Mouse (Mus musculus) ovary, postnatal 14 days (tissue): ENCODE measurements around the gene Gsdma2.
A peak's percentile ranks its signal among the peaks of the same experiment; 100 is the strongest.
"Not testable (repeated sequence)": the region's sequence is repeated elsewhere in the genome, so short reads cannot be mapped to it uniquely, and the experiment has no call there.

Experiments
- DNase-seq: peaks from one replicate; pipeline ENCODE4 v3.0.0; 2022; ENCODE audit warnings: low spot score

Gsdma2 gene

DNA sequence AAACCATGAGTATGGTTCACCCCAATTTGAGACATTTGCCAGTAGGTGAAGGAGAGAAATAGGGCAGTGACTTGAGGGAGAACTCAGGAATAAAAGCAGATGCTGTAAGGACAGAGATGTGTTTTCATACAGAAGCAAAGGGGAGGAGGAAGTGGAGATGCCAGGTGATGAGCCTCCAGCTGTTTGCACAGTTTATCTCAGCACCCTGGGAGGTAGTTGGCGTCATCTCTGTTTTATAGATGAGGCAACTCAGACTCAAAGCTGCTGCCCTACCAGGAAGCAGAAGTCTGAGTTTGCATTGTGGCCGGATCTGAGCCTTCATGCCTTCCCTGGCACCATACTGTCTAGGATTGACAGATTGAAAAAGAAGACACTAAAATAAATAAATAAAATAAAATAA lies 22.4 kb downstream of the Gsdma2 start:
- DNase-seq = no peak

DNA sequence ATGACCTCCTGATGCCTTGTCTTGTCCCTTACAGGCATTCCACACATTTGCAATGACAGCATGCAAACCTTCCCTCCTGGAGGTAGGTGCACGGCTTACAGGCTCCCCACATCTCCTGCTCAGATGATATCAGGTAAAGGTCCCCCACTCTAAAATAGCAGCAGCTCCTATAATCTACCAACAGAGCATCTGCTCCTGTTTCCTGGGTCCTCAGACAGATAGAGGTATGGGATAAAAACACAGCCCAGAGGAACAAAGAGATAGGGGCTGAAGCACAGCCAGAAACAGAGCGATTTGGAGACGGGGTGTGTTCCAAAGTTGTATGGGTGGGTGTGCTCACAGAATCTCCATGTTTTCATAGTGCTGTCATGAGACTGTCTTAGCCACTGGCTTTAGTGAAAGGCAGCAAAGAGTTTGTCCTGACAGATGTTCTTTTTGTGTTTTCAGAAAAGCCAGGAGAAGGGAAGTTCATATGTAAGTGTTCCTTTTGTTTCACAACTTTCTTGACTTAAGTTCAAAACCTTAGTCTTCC lies 24.8 kb downstream of the Gsdma2 start:
- no peak for DNase-seq

DNA sequence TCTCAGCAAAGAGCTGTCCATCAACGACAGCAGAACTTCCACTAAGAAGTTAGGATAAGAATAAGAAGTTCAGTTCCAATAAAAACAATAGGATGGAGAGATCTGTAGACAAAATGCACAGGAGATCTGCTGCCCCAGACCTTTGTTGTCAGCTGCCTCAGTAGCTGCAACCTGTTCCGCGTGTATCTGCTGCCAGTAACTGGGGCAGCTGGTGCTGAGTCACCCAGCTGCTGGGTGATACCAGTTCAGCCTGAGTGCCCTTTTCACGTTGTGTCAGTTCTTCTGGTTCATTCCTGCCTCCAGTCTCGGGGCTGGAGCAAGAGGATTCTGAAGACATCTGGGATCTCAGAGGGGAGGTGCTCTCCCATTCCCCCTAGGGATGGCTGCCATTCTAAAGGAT lies 25.3 kb downstream of the Gsdma2 start:
- DNase-seq = no peak

DNA sequence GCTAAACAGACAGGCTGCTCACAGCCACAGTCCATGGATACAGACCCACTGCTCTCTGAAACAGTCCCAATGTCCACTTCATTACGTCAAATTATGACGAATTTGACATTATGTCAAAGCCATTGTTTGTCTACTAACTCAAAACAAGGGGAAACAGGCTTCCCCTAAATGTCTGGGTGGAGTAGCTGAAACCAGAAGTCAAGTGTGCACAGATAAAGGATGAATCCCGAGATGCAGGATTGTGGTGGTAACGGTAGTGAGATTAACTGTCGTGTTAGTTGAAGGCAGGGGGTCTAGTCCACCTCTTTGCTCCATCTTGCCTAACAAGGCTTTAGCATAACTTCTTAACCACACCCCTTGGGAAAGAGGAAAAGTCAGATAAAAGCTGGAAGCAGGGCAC lies 25.9 kb downstream of the Gsdma2 start:
- DNase-seq = no peak

DNA sequence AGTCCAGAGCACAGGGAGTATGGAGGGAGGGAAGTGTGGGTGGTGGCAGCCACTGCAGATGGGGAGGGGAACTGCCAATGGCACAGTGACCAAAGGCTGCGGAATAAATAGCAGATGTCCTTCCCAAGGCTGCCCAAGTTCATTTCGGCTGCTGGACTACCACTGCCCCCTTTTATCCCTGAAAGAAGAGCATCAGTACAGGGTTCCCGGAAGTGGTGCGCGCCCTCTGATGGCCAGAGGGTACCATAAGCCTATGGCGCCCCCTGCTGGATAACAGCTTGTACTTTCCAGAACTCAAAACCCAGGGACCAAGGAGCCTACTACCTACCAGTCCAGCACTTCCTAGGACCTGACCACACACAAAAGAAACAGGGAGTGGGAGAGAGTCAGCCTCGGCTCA lies 26.6 kb downstream of the Gsdma2 start:
- peak; percentile 49 for DNase-seq

DNA sequence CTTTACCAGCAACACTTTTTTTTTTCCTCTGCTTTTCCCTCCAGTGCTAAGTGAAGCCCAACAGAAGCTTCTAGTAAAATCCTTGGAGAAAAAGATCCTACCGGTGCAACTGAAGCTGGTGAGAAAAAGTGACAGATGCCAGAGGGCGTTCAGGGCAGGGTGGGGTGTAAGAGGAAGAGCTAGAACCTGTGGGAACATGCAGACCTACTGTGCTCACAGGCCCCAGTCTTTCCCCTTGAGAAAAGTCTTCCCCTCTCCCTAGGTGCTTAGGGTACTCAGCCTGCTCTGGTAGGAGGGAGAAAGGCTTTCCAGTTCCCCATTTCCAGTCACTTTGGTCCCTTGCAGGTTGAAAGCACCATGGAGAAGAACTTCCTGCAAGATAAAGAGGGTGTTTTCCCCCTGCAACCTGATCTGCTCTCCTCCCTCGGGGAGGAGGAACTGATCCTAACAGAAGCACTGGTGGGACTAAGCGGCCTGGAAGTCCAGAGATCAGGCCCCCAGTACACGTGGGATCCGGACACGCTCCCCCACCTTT lies 29.3 kb downstream of the Gsdma2 start:
- no peak for DNase-seq

DNA sequence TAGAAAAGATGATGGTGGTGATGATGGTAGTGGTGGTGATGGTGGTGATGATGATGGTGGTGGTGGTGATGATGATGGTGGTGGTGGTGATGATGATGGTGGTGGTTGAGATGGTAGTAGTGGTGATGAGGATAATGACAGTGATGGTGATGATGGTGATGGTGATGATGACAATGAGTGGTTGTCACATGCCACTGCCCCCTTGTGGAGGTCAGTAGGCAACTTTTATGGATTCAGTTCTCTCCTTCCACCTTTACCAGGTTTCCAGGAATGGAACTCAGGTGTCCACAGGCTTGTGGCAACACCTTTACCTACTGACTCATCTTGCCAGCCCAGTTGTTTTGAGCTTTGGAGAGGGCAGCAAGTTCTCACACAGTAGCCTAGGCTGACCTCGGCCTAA lies 33.5 kb downstream of the Gsdma2 start:
- no peak for DNase-seq

DNA sequence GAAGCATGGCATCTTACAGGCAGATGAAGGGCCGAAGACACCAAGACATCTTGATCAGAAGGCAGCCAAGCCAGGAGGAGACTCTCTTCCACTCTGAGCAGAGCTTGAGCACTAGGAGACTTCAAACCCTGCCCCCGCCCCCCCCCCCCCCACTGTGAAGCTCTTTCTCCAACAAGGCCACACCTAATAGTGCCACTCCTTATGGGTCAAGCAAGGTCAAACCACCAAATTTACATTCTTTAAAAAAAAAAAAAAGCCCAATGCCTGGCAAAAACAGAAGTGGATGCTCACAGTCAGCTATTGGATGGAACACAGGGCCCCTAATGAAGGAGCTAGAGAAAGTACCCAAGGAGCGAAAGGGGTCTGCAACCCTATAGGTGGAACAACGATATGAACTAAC lies 34.0 kb downstream of the Gsdma2 start:
- DNase-seq = not testable (repeated sequence)

DNA sequence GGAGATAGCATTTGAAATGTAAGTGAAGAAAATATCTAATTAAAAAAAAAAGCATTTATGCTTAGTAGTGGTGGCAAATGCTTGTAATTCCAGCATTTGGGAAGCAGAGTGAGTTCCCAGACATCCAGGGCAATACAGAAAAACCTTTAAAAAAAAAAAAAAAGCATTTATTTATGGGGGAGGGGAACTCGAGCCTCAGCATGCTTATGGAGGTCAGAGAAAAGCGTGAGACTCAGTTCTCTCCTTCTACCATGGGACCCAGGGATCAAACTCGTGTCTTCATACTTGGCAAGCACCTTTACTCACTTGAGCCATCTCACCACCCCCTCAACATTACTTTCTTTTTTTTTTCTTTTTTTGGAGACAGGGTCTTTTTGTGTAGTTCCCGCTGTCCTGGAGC lies 34.6 kb downstream of the Gsdma2 start:
- no peak for DNase-seq

DNA sequence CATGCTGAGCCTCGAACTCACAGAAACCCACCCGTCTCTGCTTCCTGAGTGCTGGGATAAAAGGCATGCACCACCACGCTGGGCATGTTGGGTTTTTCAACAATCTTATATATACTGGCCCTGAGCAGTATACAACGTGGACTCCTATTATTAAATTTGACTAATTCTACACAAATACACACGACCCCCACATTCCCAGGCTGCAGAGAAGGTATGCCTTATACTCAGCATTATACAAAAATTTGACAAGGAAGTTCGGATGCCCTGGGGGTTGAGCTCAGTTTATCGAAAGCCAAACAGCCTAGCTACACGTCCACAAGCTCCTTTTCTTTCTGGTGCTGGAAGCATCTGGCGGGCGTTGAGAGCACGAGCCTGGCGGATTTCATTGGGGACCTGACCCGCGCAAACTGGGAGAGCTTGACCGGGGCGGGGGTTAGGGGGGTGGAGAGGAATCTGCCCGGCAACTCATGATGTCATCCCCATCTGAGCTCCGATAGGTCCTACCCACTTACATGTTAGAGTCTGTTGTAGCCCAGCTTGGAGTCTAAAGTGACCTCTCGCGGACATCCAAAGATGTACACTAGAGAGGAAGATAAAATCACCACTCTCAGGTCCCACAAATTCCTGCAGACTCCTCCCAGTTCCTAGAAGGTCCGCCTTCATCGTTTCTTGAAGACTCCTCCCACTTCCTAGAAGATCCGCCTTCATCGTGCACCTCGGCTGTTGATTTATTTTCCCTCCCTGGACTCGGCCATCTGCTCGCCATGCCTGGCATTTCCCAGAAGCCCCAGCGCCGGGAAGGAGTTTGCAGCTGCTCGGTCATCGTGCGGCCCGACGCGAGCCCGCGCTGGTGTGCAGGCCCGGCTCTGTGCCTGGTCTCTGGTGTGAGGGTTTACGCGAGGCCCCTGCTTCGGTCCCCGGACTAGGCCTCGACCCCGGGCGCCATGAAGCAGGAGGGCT lies 35.5 kb downstream of the Gsdma2 start, which contains the start of gene Psmd3:
Gene Psmd3, plus strand, starts transcription at position 769 of the 960 bp plus-strand sequence.
- peak; percentile 98 for DNase-seq

DNA sequence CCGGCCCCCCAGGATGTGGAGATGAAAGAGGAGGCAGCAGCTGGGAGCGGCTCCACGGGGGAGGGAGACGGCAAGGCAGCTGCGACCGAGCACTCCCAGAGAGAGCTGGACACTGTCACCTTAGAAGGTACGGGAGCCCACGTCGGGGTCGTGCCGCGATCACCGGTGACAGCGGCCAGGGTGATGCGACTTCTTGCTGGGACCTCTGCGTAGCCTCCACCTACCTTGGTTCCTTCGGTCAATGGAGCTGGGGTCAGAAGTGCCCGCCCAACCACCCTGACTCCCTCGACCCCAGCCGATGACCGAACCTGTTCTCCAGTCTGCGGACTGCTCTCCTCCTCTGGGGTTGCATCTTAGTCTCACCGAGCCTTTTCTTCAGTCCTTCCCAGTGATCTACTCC lies 36.3 kb downstream of the Gsdma2 start:
- no peak for DNase-seq

DNA sequence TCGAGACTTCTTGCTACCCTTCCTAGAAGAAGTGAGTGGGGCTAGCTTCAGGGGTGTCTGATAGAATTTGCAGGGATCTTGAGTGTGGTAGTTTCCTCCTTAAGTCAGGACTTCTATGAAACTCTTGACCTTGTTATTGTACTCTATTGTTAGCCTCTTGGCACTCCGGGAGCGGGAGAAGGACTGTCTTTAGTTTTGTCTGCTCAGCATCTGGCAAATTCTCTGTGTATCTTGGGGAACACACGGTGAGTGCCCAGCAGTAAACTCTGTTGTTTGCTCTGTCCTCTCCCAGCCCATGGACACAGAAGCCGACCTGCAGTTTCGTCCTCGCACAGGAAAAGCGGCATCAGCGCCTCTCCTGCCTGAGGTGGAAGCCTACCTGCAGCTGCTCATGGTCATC lies 39.1 kb downstream of the Gsdma2 start:
- no peak for DNase-seq

DNA sequence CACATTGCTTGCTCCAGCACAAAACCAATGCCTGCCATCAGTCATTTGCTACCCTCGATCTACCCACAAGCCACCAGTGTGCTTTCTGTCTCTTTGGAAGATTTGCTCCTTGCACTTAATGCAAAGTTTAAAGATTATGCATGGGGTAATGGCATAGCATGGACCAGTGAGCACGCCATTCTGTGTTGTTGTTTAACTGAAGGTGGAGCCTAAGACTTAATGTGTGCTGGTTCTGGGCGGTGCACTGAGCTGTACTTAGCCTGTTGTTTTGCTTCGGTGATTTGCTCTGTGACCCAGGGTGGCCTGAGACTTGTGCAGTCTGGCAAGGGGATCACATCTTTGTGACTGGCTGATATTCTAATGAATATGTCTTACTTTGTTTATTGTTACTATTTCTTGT lies 40.4 kb downstream of the Gsdma2 start:
- DNase-seq = no peak

DNA sequence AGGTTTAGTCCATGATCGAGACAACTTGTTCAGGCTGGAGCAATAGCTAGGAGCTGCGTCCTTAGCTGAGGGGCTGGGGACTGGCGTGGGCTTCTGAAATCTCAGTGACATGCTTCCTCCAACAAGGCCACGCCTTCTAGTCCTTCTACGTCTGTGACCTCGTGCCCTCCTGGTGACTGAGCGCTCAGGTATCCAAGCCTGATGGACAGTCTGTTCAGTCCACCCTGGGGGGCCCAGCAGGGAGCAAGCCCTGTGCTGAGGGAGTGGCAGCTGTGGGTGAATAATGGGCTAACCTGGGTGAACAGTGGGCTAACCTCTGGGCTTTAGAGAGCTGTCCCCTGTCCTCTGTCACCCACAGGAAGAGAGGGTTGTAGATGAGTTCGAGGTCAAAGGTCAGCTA lies 41.5 kb downstream of the Gsdma2 start:
- DNase-seq = no peak

DNA sequence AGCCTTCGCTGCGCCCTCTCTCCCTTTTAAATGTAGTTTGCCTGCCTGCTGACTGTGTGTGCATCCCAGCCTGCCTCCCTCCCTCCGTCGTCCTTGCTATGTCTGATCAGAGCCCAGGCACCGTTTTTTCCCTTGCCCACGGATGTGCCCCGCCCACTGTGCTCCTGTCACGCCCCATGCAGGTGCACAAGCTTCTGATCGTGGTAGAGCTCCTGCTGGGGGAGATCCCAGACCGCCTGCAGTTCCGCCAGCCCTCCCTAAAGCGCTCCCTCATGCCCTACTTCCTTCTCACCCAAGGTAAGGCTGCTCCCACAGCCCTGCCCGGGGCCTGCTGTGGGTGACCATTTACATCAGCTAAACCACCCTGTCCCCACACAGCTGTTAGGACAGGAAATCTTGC lies 46.6 kb downstream of the Gsdma2 start:
- DNase-seq = no peak

DNA sequence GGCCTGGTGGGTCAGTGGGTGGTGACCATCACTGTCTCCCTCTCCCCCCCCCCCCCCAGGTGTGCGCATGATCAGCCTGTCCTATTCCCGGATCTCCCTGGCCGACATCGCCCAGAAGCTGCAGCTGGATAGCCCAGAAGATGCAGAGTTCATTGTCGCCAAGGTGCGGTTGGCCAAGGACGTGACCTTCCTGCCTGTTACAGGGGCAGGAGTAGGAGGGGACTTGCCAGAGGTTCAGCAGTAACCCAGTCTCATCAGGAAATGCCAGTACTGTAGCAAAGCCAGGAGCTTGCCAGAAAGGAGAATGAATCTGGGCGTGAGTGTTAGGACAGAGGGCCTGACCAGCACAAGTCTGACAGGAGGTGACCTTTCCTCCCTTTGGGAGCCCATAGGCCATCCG lies 47.2 kb downstream of the Gsdma2 start:
- no peak for DNase-seq

DNA sequence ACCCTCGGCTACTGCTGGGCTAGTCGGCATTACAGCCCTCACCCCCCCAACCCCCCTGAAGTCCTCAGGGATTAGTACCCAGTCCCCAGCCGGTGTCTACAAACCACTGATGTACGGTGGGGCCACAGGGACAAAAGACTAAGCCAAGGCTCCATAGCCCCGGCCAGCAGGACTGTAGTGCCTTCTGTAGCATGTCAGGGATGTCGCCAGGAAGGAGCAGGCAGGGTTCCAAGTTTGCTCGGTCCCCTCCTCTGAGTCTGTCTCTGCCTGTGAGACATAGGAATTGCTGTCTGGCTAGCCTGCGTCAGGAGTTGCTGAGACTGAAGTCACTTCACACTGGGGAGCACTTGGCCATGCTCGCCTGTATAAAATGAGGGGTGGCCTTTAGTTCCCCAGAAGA lies 47.7 kb downstream of the Gsdma2 start:
- DNase-seq = no peak

DNA sequence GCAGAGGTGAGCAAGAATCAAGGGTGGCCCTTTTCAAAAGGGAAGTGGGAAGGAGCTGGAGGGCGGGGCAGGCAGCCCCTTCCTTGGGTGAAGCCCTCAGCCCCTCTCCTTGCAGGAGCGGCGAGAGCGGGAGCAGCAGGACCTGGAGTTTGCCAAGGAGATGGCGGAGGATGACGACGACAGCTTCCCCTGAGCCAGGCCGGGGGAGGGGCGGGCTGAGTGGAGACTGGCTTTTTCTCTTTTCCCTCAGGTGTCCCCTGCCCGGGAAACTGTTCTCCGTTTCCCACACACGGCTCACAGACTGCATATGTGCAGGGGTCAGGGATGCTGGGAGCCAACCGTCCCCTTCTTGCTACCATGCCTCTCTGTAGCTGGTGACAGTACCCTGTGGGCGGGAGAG lies 48.8 kb downstream of the Gsdma2 start:
- no peak for DNase-seq

DNA sequence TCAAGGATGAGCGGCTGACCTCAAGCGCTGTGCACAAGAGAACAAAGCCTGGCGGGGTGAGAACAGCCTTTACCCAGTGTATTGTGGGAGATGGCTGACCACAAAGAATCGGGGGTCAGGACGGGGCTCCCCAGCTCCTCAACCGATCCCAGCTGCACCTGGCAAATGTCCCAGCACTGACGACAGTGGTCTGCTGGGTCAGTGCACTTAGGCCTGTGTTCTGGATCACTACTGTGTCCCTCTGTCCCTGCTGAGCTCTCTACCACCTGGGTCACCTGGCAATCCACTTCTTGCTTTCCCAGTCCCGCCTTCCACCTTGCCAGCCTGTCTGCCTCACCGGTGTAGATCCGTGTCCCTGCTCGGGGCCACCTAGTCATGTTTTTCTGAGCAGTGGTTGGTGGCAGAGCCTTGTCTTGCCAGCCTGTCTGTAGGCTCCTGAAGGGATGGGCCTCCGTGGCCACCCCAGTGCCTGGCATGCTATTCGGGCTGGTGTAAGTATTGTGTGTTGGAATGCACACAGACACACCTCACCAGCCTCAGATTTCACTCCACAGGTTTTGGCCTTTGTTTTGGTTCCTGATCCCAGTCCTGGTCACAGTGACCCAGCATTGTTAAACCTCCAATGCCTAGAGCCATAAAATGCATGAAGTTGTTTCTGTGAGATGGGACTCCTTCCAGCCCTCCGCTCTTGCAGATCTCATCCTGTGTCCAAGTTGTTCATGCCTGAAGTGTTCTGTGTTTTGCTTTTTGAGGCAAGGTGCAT lies 50.1 kb downstream of the Gsdma2 start:
- DNase-seq = no peak

DNA sequence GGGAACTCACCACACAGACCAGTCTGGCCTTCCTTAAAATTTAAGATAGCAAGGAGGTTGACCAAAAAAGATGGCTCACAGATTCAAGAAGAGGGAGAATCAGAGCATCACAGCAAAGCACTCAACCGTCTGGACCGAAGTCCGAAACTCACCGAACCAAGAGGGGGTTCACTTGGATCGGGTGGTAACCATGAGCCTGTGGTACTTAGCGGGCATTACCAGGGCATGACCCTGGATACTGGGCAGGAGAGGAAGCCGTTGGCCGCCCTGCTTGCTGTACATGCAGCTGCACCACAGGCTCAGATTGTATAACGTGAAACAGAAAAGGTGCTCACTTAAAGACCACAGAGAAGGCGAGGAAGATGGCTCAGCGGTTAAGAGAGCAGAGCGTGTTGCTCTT lies 50.7 kb downstream of the Gsdma2 start:
- DNase-seq = no peak

DNA sequence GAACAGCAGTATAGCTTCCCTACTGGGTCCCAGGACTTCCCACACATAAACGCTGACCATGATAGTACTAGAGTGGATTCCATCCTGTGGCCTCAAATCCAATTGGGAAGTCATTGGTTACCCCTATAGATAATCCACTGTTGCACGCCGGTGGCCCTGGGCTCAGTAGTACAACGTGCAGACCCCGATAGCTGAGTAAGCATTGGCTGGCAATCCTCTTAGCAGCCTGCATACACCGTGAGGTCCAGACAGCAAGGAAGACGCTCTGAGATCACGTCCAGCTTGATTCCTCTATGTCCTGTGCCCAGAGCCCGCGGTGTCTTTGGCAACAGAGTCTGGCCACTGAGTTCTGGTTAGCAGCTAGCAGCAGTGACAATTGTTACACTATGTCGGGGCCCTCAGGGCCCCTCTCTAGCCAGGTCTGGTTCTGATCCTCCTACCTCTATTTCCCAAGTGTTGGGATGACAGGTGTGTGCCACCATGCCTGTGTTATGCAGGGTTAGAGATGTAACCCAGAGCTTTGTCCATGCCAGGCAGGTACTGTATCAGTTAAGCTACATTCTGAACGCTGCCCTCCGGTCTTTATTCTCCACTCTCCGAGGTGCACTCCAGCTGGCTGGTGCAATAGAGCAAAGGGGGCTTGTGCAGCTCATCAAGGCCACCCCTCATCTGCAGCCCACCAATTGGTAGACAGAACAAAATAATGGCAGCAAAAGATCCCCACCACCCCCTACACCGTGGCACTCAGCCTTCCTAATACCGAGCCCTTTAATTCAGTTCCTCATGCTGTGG lies 52.5 kb downstream of the Gsdma2 start:
- DNase-seq = no peak

DNA sequence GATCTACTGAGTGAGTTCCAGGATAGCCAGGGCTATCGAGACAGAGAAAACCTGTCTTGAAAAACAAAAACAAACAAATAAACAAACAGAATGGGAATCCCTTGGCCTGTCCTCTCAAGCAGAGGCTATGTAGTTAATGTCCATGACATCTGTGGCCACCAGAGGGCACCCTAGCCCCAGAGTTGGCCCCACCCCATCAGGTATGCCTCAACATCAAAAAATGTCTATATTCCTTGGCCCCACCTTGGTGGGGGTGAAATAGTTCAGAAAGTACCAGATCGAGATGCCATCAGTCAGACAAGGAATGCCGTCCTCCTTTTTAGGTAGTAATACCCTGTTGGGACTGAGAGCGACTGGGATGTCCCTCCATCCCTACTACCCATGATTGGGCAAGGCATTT lies 53.4 kb downstream of the Gsdma2 start:
- DNase-seq = peak; percentile 78
